Mouse (Mus musculus): ENCODE data around the gene Tnfrsf21.

DNA sequence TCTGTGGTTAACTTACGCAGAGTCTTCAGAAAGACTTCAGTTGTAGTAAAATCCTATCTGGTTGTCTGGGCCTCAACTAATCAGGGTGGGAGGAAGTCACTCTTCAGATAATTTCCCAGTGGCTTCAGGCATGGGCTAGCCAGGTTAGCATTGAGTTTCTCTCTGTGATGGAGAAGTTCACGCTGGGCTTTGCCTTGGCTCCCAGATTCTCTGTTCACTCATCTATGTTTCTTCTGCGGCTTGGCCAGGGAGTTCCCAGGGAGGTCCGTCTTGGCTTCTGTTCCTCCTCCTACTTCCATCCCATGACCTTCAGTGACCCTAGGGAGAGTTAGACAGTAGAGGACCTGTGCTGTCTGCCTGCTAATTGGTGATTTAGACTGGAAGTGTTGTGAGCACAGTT is 61.2 kb downstream of the Tnfrsf21 start:
- TF ChIP-seq CTCF (IDR thresholded peaks at IDR 0.05; ENCODE audit: low read depth) (no peak), EP300 (IDR thresholded peaks at IDR 0.05; ENCODE audit: low read depth) (no peak)
